Mouse (Mus musculus): ENCODE results near the gene Caap1. TPM values are rescaled to one million over a fixed set of nuclear protein-coding genes. Genes with fewer than 3 reads are reported as not detected.

The Caap1 gene
- polyA plus RNA-seq, 1 experiment from 2014 or later = 15.6 TPM

DNA sequence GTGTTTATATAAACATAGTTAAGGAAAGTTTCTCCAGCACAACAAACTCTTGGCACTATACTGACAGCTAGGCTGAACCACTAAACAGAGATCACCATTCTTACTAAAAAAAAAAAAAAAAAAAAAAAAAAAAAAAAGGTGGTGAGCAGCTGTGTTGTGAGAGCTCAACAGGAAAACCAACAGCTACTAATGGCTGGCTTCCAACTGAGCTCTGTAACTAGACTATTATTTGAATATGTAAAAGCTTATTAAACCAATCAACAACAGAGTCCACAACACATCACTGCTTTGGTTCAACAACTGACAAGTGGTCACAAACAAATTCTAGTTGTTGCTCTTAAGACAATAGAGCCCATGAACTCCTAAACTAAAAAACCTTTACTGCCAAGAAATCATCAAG, 23.4 kb downstream of the Caap1 start:
- H3K4me3 ChIP-seq (ENCODE audit: low read depth, low read length) = no peak overlapping the region
- H3K4me2 ChIP-seq (ENCODE audit: low read length) = no peak overlapping the region
- no peak overlapping the region for H3K27ac ChIP-seq (ENCODE audit: low read length)
- no peak overlapping the region for H3K9ac ChIP-seq (ENCODE audit: low read depth, low read length)
- no peak for ATAC-seq
- no peaks in the 10 kb centered on the region for H3K36me3 ChIP-seq (ENCODE audit: control insufficient read depth, insufficient read depth, low read length)
- no peaks in the 10 kb centered on the region for H3K4me1 ChIP-seq (ENCODE audit: control insufficient read depth, insufficient read depth, low read length)
- no peaks in the 10 kb centered on the region for H3K9me3 ChIP-seq (replicated peaks; ENCODE audit: control insufficient read depth, low read length, poor library complexity, severe bottlenecking)
- H3K27me3 ChIP-seq (ENCODE audit: control insufficient read depth, insufficient read depth, low read depth, low read length) = no peaks in the 10 kb centered on the region

DNA sequence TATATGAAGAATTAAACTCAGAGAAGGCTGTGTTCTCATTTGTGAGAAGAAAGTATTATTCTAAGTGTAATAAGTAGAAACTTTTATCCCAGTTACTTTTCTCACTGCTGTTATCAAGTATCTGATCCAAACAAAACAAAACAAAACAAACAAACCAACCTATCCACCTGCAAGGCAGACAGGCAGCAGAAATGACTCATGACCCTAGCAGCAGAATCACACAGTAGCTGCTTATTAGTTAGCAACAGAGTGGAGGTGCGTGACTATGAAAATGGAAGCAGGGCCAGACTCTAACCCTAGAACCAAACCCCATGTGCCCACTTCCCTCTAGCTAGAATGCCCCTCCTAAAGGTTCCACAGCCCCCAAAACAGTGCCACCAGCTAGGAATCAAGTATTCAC, 27.1 kb downstream of the Caap1 start:
- Histone ChIP-seq H3K27me3 (ENCODE audit: control insufficient read depth, insufficient read depth, low read depth, low read length) (no peaks in the 10 kb centered on the region), H3K9ac (ENCODE audit: low read depth, low read length) (no peak overlapping the region), H3K9me3 (replicated peaks; ENCODE audit: control insufficient read depth, low read length, poor library complexity, severe bottlenecking) (no peaks in the 10 kb centered on the region), H3K4me2 (ENCODE audit: low read length) (no peak overlapping the region), H3K4me1 (ENCODE audit: control insufficient read depth, insufficient read depth, low read length) (no peaks in the 10 kb centered on the region), H3K36me3 (ENCODE audit: control insufficient read depth, insufficient read depth, low read length) (no peaks in the 10 kb centered on the region), H3K4me3 (ENCODE audit: low read depth, low read length) (no peak overlapping the region), H3K27ac (ENCODE audit: low read length) (no peak overlapping the region)
- ATAC-seq = no peak
- 100% methylated on average over 1 of the region's 1 CpGs for WGBS

DNA sequence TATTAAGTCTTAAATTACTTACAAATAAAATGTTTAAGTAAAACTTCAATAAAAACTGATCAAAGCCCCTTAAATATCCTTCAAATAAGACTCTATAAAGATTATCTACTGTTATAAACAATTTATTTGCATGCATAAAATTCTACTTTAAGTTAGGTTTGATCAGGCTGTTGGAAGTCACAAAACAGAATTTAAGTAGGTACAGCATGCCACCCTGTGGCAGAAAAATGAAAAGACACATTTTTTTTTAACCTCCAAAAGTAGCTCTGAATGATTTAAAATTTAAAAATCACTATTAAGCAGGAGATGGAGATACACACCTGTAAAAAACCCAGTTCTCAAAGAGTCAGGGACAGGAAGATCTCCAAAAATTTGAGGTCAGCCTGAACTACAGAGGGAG, 33.3 kb downstream of the Caap1 start:
- Histone ChIP-seq H3K9me3 (replicated peaks; ENCODE audit: control insufficient read depth, low read length, poor library complexity, severe bottlenecking) (no peaks in the 10 kb centered on the region), H3K9ac (ENCODE audit: low read depth, low read length) (no peak overlapping the region), H3K36me3 (ENCODE audit: control insufficient read depth, insufficient read depth, low read length) (no peaks in the 10 kb centered on the region), H3K27ac (ENCODE audit: low read length) (no peak overlapping the region), H3K4me3 (ENCODE audit: low read depth, low read length) (no peak overlapping the region), H3K4me1 (ENCODE audit: control insufficient read depth, insufficient read depth, low read length) (no peaks in the 10 kb centered on the region), H3K4me2 (ENCODE audit: low read length) (no peak overlapping the region), H3K27me3 (ENCODE audit: control insufficient read depth, insufficient read depth, low read depth, low read length) (no peaks in the 10 kb centered on the region)
- no peak for ATAC-seq

DNA sequence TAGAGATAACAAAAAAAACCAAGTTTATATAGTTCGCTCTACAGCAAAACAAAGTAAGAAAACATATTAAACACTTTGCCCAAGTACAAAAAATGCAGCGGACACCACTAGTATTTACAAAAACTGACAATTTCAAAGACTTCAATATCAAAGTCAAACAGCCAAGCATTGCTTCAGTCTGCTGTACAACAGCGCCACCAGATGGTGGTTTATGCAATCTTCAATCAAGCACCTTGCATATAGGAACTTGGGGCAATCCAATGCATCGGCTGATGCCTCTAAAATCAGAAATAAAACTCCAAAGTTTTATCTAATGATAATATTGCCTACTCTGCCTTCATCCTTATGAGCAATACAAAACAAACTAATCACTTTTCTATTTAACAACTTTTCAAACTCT, 39.0 kb downstream of the Caap1 start:
- no peaks in the 10 kb centered on the region for H3K27me3 ChIP-seq (ENCODE audit: control insufficient read depth, insufficient read depth, low read depth, low read length)
- no peaks in the 10 kb centered on the region for H3K4me1 ChIP-seq (ENCODE audit: control insufficient read depth, insufficient read depth, low read length)
- H3K27ac ChIP-seq (ENCODE audit: low read length) = no peak overlapping the region
- H3K36me3 ChIP-seq (ENCODE audit: control insufficient read depth, insufficient read depth, low read length) = no peaks in the 10 kb centered on the region
- H3K4me2 ChIP-seq (ENCODE audit: low read length) = no peak overlapping the region
- H3K9ac ChIP-seq (ENCODE audit: low read depth, low read length) = no peak overlapping the region
- H3K9me3 ChIP-seq (replicated peaks; ENCODE audit: control insufficient read depth, low read length, poor library complexity, severe bottlenecking) = no peaks in the 10 kb centered on the region
- WGBS = 55% methylated on average over 4 of the region's 4 CpGs
- no peak overlapping the region for H3K4me3 ChIP-seq (ENCODE audit: low read depth, low read length)
- ATAC-seq = peak; percentile 64; the same call in 1 of the 2 replicates

DNA sequence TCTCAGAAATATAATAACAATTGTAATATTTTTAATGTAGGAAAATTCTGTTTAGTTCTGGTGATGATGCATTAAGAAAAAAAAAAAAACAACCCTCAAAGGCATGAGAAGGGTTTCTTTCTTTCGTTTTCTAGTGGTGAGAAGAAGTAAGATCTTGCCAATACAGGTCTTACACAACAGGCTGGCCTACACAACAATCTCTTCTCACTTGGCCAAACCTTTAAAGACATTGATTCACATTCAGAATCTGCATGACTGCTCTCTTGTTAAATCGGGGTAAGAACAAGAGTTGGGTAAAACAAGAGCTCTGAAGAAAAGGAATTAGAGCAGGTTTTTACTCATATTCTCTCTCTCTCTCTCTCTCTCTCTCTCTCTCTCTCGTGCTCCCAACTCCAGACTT, 41.2 kb downstream of the Caap1 start:
- no peak overlapping the region for H3K4me3 ChIP-seq (ENCODE audit: low read depth, low read length)
- no peak for ATAC-seq
- no peak overlapping the region for H3K4me2 ChIP-seq (ENCODE audit: low read length)
- WGBS = 80% methylated on average over 3 of the region's 3 CpGs
- no peaks in the 10 kb centered on the region for H3K9me3 ChIP-seq (replicated peaks; ENCODE audit: control insufficient read depth, low read length, poor library complexity, severe bottlenecking)
- no peak overlapping the region for H3K27ac ChIP-seq (ENCODE audit: low read length)
- no peak overlapping the region for H3K9ac ChIP-seq (ENCODE audit: low read depth, low read length)
- H3K4me1 ChIP-seq (ENCODE audit: control insufficient read depth, insufficient read depth, low read length) = no peaks in the 10 kb centered on the region
- H3K36me3 ChIP-seq (ENCODE audit: control insufficient read depth, insufficient read depth, low read length) = no peaks in the 10 kb centered on the region
- no peaks in the 10 kb centered on the region for H3K27me3 ChIP-seq (ENCODE audit: control insufficient read depth, insufficient read depth, low read depth, low read length)

DNA sequence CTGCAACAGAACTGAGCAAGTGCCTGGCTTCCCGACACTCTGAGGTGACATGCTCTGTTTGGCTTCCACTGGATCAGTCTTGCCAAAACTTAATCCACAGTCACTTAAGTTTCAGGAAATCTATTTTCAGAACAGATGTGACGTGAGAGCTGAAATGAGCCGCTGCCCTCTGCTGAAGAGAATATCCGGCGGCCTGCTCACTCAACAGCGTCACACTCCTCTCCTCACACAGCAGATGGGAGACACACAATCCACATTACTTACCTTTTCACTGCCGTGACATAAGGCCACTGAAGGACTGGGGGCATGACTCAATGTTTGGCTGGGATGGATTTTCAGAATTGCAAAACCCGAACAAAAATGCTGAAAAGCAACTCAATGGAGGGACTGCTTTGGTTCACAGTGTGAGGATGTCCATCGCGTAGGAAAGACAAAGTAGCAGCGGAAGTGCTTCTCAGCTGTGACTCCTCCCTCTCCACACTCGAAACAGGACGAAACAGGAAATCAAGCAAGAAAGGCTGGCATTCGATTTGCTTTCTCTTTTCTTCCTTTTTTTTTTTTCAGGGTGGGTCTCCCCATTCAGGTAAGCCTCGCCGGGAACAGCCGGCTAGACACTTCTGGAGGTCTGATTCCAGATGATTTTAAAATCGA, 79.7 kb downstream of the Caap1 start:
- Histone ChIP-seq H3K9me3 (replicated peaks; ENCODE audit: control insufficient read depth, low read length, poor library complexity, severe bottlenecking) (no peaks in the 10 kb centered on the region), H3K4me2 (ENCODE audit: low read length) (no peak overlapping the region), H3K27ac (ENCODE audit: low read length) (no peak overlapping the region), H3K4me3 (ENCODE audit: low read depth, low read length) (no peak overlapping the region), H3K27me3 (ENCODE audit: control insufficient read depth, insufficient read depth, low read depth, low read length) (no peaks in the 10 kb centered on the region), H3K36me3 (ENCODE audit: control insufficient read depth, insufficient read depth, low read length) (no peaks in the 10 kb centered on the region), H3K4me1 (ENCODE audit: control insufficient read depth, insufficient read depth, low read length) (no peaks in the 10 kb centered on the region), H3K9ac (ENCODE audit: low read depth, low read length) (no peak overlapping the region)
- 0 out of 2 replicates have a peak, but pooled peaks have one; percentile 39 for ATAC-seq
- WGBS = 76% methylated on average over 18 of the region's 18 CpGs

DNA sequence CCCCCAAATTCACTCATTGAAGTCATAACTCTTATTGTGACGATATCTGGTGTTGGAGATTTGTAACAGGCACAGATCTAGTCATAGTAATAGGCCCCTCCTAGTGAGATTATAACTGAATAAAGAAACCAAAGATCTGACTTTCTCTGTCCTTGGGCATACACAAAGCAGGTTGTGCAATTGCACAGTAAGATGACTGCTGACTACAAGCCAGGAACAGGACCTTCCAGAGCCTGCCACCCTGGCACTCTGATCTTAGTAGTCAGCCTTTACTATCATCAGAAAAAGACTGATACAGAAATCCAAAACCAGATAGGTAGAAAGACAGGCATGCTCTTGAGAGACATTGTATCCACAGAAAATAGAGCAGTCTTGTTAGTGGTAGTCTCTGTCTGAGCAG, 83.3 kb downstream of the Caap1 start:
- ATAC-seq = no peak
- H3K27ac ChIP-seq (ENCODE audit: low read length) = no peak overlapping the region
- H3K27me3 ChIP-seq (ENCODE audit: control insufficient read depth, insufficient read depth, low read depth, low read length) = no peaks in the 10 kb centered on the region
- no peaks in the 10 kb centered on the region for H3K9me3 ChIP-seq (replicated peaks; ENCODE audit: control insufficient read depth, low read length, poor library complexity, severe bottlenecking)
- no peak overlapping the region for H3K9ac ChIP-seq (ENCODE audit: low read depth, low read length)
- no peak overlapping the region for H3K4me2 ChIP-seq (ENCODE audit: low read length)
- H3K4me1 ChIP-seq (ENCODE audit: control insufficient read depth, insufficient read depth, low read length) = no peaks in the 10 kb centered on the region
- no peak overlapping the region for H3K4me3 ChIP-seq (ENCODE audit: low read depth, low read length)
- no peaks in the 10 kb centered on the region for H3K36me3 ChIP-seq (ENCODE audit: control insufficient read depth, insufficient read depth, low read length)
- 100% methylated on average over 1 of the region's 1 CpGs for WGBS

DNA sequence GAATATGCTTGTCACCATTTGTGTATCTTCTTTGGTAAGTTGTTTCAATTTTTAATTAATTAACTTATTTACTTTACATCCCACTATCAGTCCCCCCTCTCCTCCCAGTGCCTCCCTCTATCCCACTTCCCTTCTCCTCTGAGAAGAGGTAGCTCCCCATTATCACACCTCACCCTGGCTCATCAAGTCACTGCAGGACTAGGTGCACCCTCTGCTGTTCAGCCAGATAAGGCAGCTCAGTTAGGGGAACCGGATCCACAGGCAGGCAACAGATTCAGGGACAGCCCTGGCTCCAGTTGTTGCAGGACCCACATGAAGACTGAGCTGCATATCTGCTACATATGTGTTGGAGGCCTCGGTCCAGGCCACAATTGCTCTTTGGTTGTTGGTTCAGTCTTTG, 97.2 kb downstream of the Caap1 start:
- WGBS = 88% methylated on average over 2 of the region's 2 CpGs
- H3K27me3 ChIP-seq (ENCODE audit: control insufficient read depth, insufficient read depth, low read depth, low read length) = no peaks in the 10 kb centered on the region
- no peaks in the 10 kb centered on the region for H3K4me1 ChIP-seq (ENCODE audit: control insufficient read depth, insufficient read depth, low read length)
- ATAC-seq = no peak
- no peak overlapping the region for H3K4me2 ChIP-seq (ENCODE audit: low read length)
- H3K9me3 ChIP-seq (replicated peaks; ENCODE audit: control insufficient read depth, low read length, poor library complexity, severe bottlenecking) = no peaks in the 10 kb centered on the region
- H3K9ac ChIP-seq (ENCODE audit: low read depth, low read length) = no peak overlapping the region
- no peak overlapping the region for H3K4me3 ChIP-seq (ENCODE audit: low read depth, low read length)
- H3K27ac ChIP-seq (ENCODE audit: low read length) = no peak overlapping the region
- peaks cover 5% of the 10 kb centered on the region for H3K36me3 ChIP-seq (ENCODE audit: control insufficient read depth, insufficient read depth, low read length)

DNA sequence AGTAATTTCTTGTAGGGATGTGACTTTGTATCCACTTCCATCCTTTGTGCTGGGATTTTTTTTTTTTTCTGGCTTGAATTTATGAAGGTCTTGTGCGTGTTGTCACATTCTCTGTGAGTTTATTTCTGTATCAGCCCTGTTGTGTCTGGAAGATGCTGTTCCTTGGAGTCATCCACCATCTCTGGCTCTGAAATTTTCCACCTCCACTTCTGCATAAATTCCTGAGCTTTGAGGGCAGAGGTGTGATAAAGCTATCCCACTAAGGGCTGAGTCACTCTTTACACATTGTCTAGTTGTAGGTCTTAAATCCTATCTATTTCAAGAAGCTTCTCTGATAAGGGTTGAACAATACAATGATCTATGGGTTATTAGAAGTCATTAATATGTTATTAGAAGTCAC, 101.7 kb downstream of the Caap1 start:
- Histone ChIP-seq H3K9me3 (replicated peaks; ENCODE audit: control insufficient read depth, low read length, poor library complexity, severe bottlenecking) (no peaks in the 10 kb centered on the region), H3K27me3 (ENCODE audit: control insufficient read depth, insufficient read depth, low read depth, low read length) (no peaks in the 10 kb centered on the region), H3K4me1 (ENCODE audit: control insufficient read depth, insufficient read depth, low read length) (no peaks in the 10 kb centered on the region), H3K9ac (ENCODE audit: low read depth, low read length) (no peak overlapping the region), H3K36me3 (ENCODE audit: control insufficient read depth, insufficient read depth, low read length) (no peaks in the 10 kb centered on the region), H3K4me2 (ENCODE audit: low read length) (no peak overlapping the region), H3K4me3 (ENCODE audit: low read depth, low read length) (no peak overlapping the region), H3K27ac (ENCODE audit: low read length) (no peak overlapping the region)
- 93% methylated on average over 1 of the region's 1 CpGs for WGBS
- ATAC-seq = no peak

Measured in midbrain, embryonic 16.5 days (tissue).